In genomic region chr12:39527216-39527600, GRCm38 (mm10) we compare ENCODE assay signal across 22 mouse cellular contexts.
DNase-seq lines count a peak whose midpoint lies in the region; ATAC-seq and TF ChIP-seq lines count a peak whose summit lies in the region.
"Had no signal": no experiment of that assay in that cellular context is flagged by ENCODE, and none has a peak within 500 bp of the region (broad histone marks: within the 10 kb centered on the region; RNA-seq: fewer than 3 reads in every experiment).

No protein-coding gene starts in this region.

- H3K4me1 ChIP-seq in midbrain, embryonic 11.5 days (ENCODE audit: control insufficient read depth, insufficient read depth, low read length): no peaks in the 10 kb centered on the region; the same call in 1 of the 2 replicates
- H3K4me1 ChIP-seq in midbrain, embryonic 16.5 days (ENCODE audit: control insufficient read depth, insufficient read depth, low read length): no peaks in the 10 kb centered on the region; the same call in 1 of the 2 replicates
- H3K4me1 ChIP-seq in forebrain, embryonic 15.5 days: no peaks in the 10 kb centered on the region
- no peaks in the 10 kb centered on the region for H3K4me1 ChIP-seq in midbrain, embryonic 15.5 days
- no peaks in the 10 kb centered on the region for H3K4me1 ChIP-seq in kidney, embryonic 16.5 days (ENCODE audit: insufficient read depth, low read length)
- H3K4me1 ChIP-seq: embryonic facial prominence, embryonic 15.5 days; heart, embryonic 10.5 days; hindbrain, embryonic 13.5 days had no signal

- TF ChIP-seq CTCF in brain, embryonic 14.5 days (IDR thresholded peaks at IDR 0.05; ENCODE audit: borderline replicate concordance, extremely low read depth, insufficient read depth, insufficient read length): no peak

- no peak for TF ChIP-seq POLR2A in brain, embryonic 14.5 days (IDR thresholded peaks at IDR 0.05; ENCODE audit: borderline replicate concordance, extremely low read depth, insufficient read depth, insufficient read length, poor library complexity, severe bottlenecking)

- H3K4me3 ChIP-seq in midbrain, embryonic 11.5 days (ENCODE audit: low read depth, low read length): no peak overlapping the region
- H3K4me3 ChIP-seq in midbrain, embryonic 16.5 days (ENCODE audit: low read depth, low read length): no peak overlapping the region
- no peak overlapping the region for H3K4me3 ChIP-seq in forebrain, embryonic 15.5 days
- H3K4me3 ChIP-seq in midbrain, embryonic 15.5 days: no peak overlapping the region
- no peak overlapping the region for H3K4me3 ChIP-seq in kidney, embryonic 16.5 days (ENCODE audit: low read length)
- H3K4me3 ChIP-seq: embryonic facial prominence, embryonic 15.5 days; erythroblast, embryonic 14.5 days; heart, embryonic 10.5 days; hindbrain, embryonic 13.5 days had no signal

- peak; percentile 82 for DNase-seq in midbrain, embryonic 11.5 days (ENCODE audit: low spot score, missing footprints)
- peak; percentile 79 for DNase-seq in brain, embryonic 14.5 days (ENCODE audit: low read depth)
- no peak for DNase-seq in embryo, embryonic 10 days (ENCODE audit: low spot score)
- no peak for DNase-seq in kidney, postnatal 36 days
- DNase-seq: adrenal gland, postnatal 25 days; cerebellum, adult 2 months; cerebellum, postnatal 10 days; embryo, embryonic 11 days; heart, adult 18-20 months; heart, postnatal 10 days; heart, postnatal 4 days had no signal

- H3K4me2 ChIP-seq in midbrain, embryonic 11.5 days: no peak overlapping the region
- no peak overlapping the region for H3K4me2 ChIP-seq in midbrain, embryonic 16.5 days (ENCODE audit: low read length)
- H3K4me2 ChIP-seq in forebrain, embryonic 15.5 days (replicated peaks): no peak overlapping the region
- no peak overlapping the region for H3K4me2 ChIP-seq in midbrain, embryonic 15.5 days
- H3K4me2 ChIP-seq in kidney, embryonic 16.5 days (replicated peaks; ENCODE audit: low read depth, low read length): no peak overlapping the region
- H3K4me2 ChIP-seq: embryonic facial prominence, embryonic 15.5 days; hindbrain, embryonic 13.5 days had no signal

- ATAC-seq in midbrain, embryonic 11.5 days (ENCODE audit: low FRiP score): peak; percentile 84
- ATAC-seq in midbrain, embryonic 16.5 days: no peak
- ATAC-seq in forebrain, embryonic 15.5 days (replicated peaks): peak; percentile 53
- ATAC-seq in midbrain, embryonic 15.5 days (replicated peaks): peak; percentile 81
- no peak for ATAC-seq in kidney, embryonic 16.5 days (ENCODE audit: low FRiP score, low TSS enrichment)
- ATAC-seq: activated CD4-positive, CD25-positive, alpha-beta regulatory T cell, adult 4 months; hindbrain, postnatal 0 days had no signal

- no peaks in the 10 kb centered on the region for H3K36me3 ChIP-seq in midbrain, embryonic 11.5 days (ENCODE audit: control insufficient read depth, insufficient read depth, low read length)
- H3K36me3 ChIP-seq in midbrain, embryonic 16.5 days (ENCODE audit: control insufficient read depth, insufficient read depth, low read length): no peaks in the 10 kb centered on the region
- H3K36me3 ChIP-seq in forebrain, embryonic 15.5 days: no peaks in the 10 kb centered on the region
- no peaks in the 10 kb centered on the region for H3K36me3 ChIP-seq in midbrain, embryonic 15.5 days (replicated peaks)
- H3K36me3 ChIP-seq in kidney, embryonic 16.5 days (ENCODE audit: insufficient read depth, low read length): no peaks in the 10 kb centered on the region
- H3K36me3 ChIP-seq: embryonic facial prominence, embryonic 15.5 days; G1E; heart, embryonic 10.5 days; hindbrain, embryonic 13.5 days had no signal

- no peaks in the 10 kb centered on the region for H3K27me3 ChIP-seq in midbrain, embryonic 11.5 days (ENCODE audit: control insufficient read depth, insufficient read depth, low read length)
- no peaks in the 10 kb centered on the region for H3K27me3 ChIP-seq in midbrain, embryonic 16.5 days (ENCODE audit: control insufficient read depth, insufficient read depth, low read depth, low read length)
- H3K27me3 ChIP-seq in forebrain, embryonic 15.5 days: no peaks in the 10 kb centered on the region
- no peaks in the 10 kb centered on the region for H3K27me3 ChIP-seq in midbrain, embryonic 15.5 days (replicated peaks)
- H3K27me3 ChIP-seq in kidney, embryonic 16.5 days (ENCODE audit: insufficient read depth, low read length): no peaks in the 10 kb centered on the region
- H3K27me3 ChIP-seq: embryonic facial prominence, embryonic 15.5 days; hindbrain, embryonic 13.5 days had no signal

- H3K9ac ChIP-seq in midbrain, embryonic 11.5 days (ENCODE audit: low read length): no peak overlapping the region
- no peak overlapping the region for H3K9ac ChIP-seq in midbrain, embryonic 16.5 days (ENCODE audit: low read depth, low read length)
- H3K9ac ChIP-seq in forebrain, embryonic 15.5 days (replicated peaks): no peak overlapping the region
- no peak overlapping the region for H3K9ac ChIP-seq in midbrain, embryonic 15.5 days
- H3K9ac ChIP-seq in kidney, embryonic 16.5 days (replicated peaks; ENCODE audit: low read length): no peak overlapping the region
- H3K9ac ChIP-seq: embryonic facial prominence, embryonic 15.5 days; hindbrain, embryonic 13.5 days had no signal

- WGBS in midbrain, embryonic 11.5 days: 54% methylated on average over 3 of the region's 3 CpGs
- 26% methylated on average over 3 of the region's 3 CpGs for WGBS in midbrain, embryonic 16.5 days
- WGBS in forebrain, embryonic 15.5 days: 14% methylated on average over 3 of the region's 3 CpGs
- 26% methylated on average over 3 of the region's 3 CpGs for WGBS in midbrain, embryonic 15.5 days
- WGBS in kidney, embryonic 16.5 days: 83% methylated on average over 3 of the region's 3 CpGs

- peak overlapping the region; percentile 37; the same call in 1 of the 2 replicates for H3K27ac ChIP-seq in midbrain, embryonic 11.5 days (ENCODE audit: low read depth, low read length)
- H3K27ac ChIP-seq in midbrain, embryonic 16.5 days (ENCODE audit: low read length): no peak overlapping the region
- H3K27ac ChIP-seq in forebrain, embryonic 15.5 days (replicated peaks): no peak overlapping the region
- no peak overlapping the region for H3K27ac ChIP-seq in midbrain, embryonic 15.5 days
- H3K27ac ChIP-seq in kidney, embryonic 16.5 days (ENCODE audit: low read length): no peak overlapping the region
- H3K27ac ChIP-seq: embryonic facial prominence, embryonic 15.5 days; heart, embryonic 10.5 days; hindbrain, embryonic 13.5 days; hindbrain, postnatal 0 days had no signal

- H3K9me3 ChIP-seq in midbrain, embryonic 11.5 days (ENCODE audit: control insufficient read depth, low read length): no peaks in the 10 kb centered on the region
- H3K9me3 ChIP-seq in midbrain, embryonic 16.5 days (replicated peaks; ENCODE audit: control insufficient read depth, low read length, poor library complexity, severe bottlenecking): no peaks in the 10 kb centered on the region
- no peaks in the 10 kb centered on the region for H3K9me3 ChIP-seq in forebrain, embryonic 15.5 days
- no peaks in the 10 kb centered on the region for H3K9me3 ChIP-seq in midbrain, embryonic 15.5 days
- H3K9me3 ChIP-seq in kidney, embryonic 16.5 days (ENCODE audit: low read length): no peaks in the 10 kb centered on the region
- H3K9me3 ChIP-seq: embryonic facial prominence, embryonic 15.5 days; G1E; heart, embryonic 10.5 days; hindbrain, embryonic 13.5 days had no signal

Comparison
In these comparisons a context has a peak if more than half of its experiments do, and no peak if none do; other contexts are left out.
1. ATAC-seq: peak in midbrain, embryonic 11.5 days (single experiment), forebrain, embryonic 15.5 days (single experiment) and midbrain, embryonic 15.5 days (single experiment); none in midbrain, embryonic 16.5 days (single experiment) and kidney, embryonic 16.5 days (single experiment).
2. DNase-seq: peak in midbrain, embryonic 11.5 days (single experiment) and brain, embryonic 14.5 days (single experiment); none in embryo, embryonic 10 days (single experiment) and kidney, postnatal 36 days (0 of 2).